Mouse (Mus musculus) embryonic facial prominence, embryonic 12.5 days (tissue): ENCODE measurements around the gene Olfr800. TPM values are rescaled to one million over a fixed set of nuclear protein-coding genes. Genes with fewer than 3 reads are reported as not detected.

Experiments
- ATAC-seq: fragments of 200-750 bp; cut with Nextera tagmentation; 2 replicates; pipeline ENCODE4 v1.8.0; 2017; ENCODE audit not compliant: insufficient number of reproducible peaks, insufficient read depth, low FRiP score, low TSS enrichment
- H3K27ac ChIP-seq: fragments of 300-500 bp; sonication (generic); 2 replicates; pipeline ENCODE4 v1.5.1; 2016; ENCODE audit warnings: mild to moderate bottlenecking
- H3K27me3 ChIP-seq: fragments of 300-500 bp; sonication (generic); 2 replicates; pipeline ENCODE4 v1.6.1; 2016; ENCODE audit warnings: mild to moderate bottlenecking, moderate library complexity
- H3K36me3 ChIP-seq: fragments of 300-500 bp; sonication (generic); 2 replicates; pipeline ENCODE4 v1.6.1; 2016; ENCODE audit warnings: mild to moderate bottlenecking
- H3K4me1 ChIP-seq: fragments of 300-500 bp; sonication (generic); 2 replicates; pipeline ENCODE4 v1.6.1; 2016
- H3K4me2 ChIP-seq: fragments of 300-500 bp; sonication (generic); replicated peaks from 2 replicates; pipeline ENCODE4 v1.6.1; 2016; ENCODE audit warnings: mild to moderate bottlenecking, moderate library complexity
- H3K4me3 ChIP-seq: fragments of 300-500 bp; sonication (generic); 2 replicates; pipeline ENCODE4 v1.5.1; 2016; ENCODE audit warnings: mild to moderate bottlenecking
- H3K9ac ChIP-seq: fragments of 300-500 bp; sonication (generic); 2 replicates; pipeline ENCODE4 v1.6.1; 2016; ENCODE audit warnings: mild to moderate bottlenecking, moderate library complexity
- H3K9me3 ChIP-seq: fragments of 300-500 bp; sonication (generic); 2 replicates; pipeline ENCODE4 v1.6.1; 2016; ENCODE audit warnings: mild to moderate bottlenecking, moderate library complexity
- WGBS: fragments of 180-500 bp; shearing (Covaris S2); methylation state at CpG from one replicate; pipeline ENCODE4 v1.1.7; 2016; 5-methylcytosine and 5-hydroxymethylcytosine counted together
- polyA plus RNA-seq: library from polyadenylated mRNA; unstranded; fragments of >200 nt; fragmentation: Nextera tagmentation; extraction: Ambion mirVana; gene quantifications from 2 replicates; pipeline ENCODE4 v1.2.1, GENCODE M21; 2016

Olfr800 gene
- not detected in 2 replicates for polyA plus RNA-seq

- Histone ChIP-seq H3K4me2 (no peak within 1 kb of the TSS), H3K27me3 (no peaks in the 10 kb centered on the region)
These were observed at the start of gene Olfr800 for GRCm38 (mm10) chr10:129657394-129657793. Olfr800 (plus strand) TSS chr10:129657694.

GRCm38 (mm10) chr10:129612470-129612869 lies 45.0 kb upstream of the Olfr800 start, which contains the start of gene Olfr796:
Olfr796 (minus strand) TSS chr10:129612570.
- Histone ChIP-seq H3K9me3 (no peaks in the 10 kb centered on the region), H3K4me1 (no peaks in the 10 kb centered on the region), H3K4me3 (no peak within 1 kb of the TSS), H3K27ac (no peak within 1 kb of the TSS), H3K36me3 (no peaks in the 10 kb centered on the region), H3K9ac (no peak within 1 kb of the TSS), H3K27me3 (no peaks in the 10 kb centered on the region), H3K4me2 (no peak within 1 kb of the TSS)
- ATAC-seq: no peak
- WGBS: 96% methylated on average over 1 of the region's 1 CpGs

More at GRCm38 (mm10) chr10:129657394-129657793, at the start of gene Olfr800:
- Histone ChIP-seq H3K9me3 (no peaks in the 10 kb centered on the region), H3K9ac (no peak within 1 kb of the TSS), H3K4me3 (no peak within 1 kb of the TSS), H3K36me3 (no peaks in the 10 kb centered on the region), H3K27ac (no peak within 1 kb of the TSS), H3K4me1 (no peaks in the 10 kb centered on the region)
- ATAC-seq: no peak

GRCm38 (mm10) chr10:129621724-129622123 lies 35.8 kb upstream of the Olfr800 start:
- H3K27ac ChIP-seq: no peak overlapping the region
- no peaks in the 10 kb centered on the region for H3K4me1 ChIP-seq
- H3K36me3 ChIP-seq: no peaks in the 10 kb centered on the region
- no peak overlapping the region for H3K9ac ChIP-seq
- WGBS: 23% methylated on average over 1 of the region's 1 CpGs
- no peaks in the 10 kb centered on the region for H3K9me3 ChIP-seq
- no peaks in the 10 kb centered on the region for H3K27me3 ChIP-seq
- no peak overlapping the region for H3K4me2 ChIP-seq
- no peak overlapping the region for H3K4me3 ChIP-seq
- peak; percentile 28; the same call in 1 of the 2 replicates for ATAC-seq

- H3K9me3 ChIP-seq: no peaks in the 10 kb centered on the region
- no peak for ATAC-seq
These were observed 34.2 kb upstream of the Olfr800 start for GRCm38 (mm10) chr10:129623251-129623650.

GRCm38 (mm10) chr10:129627834-129628233 lies 29.7 kb upstream of the Olfr800 start, which contains the start of gene Olfr798:
Olfr798 (minus strand) TSS chr10:129627934.
- Histone ChIP-seq H3K36me3 (no peaks in the 10 kb centered on the region), H3K27ac (no peak within 1 kb of the TSS), H3K9ac (no peak within 1 kb of the TSS), H3K4me3 (no peak within 1 kb of the TSS), H3K4me1 (no peaks in the 10 kb centered on the region), H3K9me3 (no peaks in the 10 kb centered on the region), H3K4me2 (no peak within 1 kb of the TSS), H3K27me3 (no peaks in the 10 kb centered on the region)
- WGBS: 69% methylated on average over 1 of the region's 1 CpGs
- ATAC-seq: no peak

More at GRCm38 (mm10) chr10:129623251-129623650, 34.2 kb upstream of the Olfr800 start:
- Histone ChIP-seq H3K27me3 (no peaks in the 10 kb centered on the region), H3K27ac (no peak overlapping the region), H3K36me3 (no peaks in the 10 kb centered on the region), H3K4me2 (no peak overlapping the region), H3K9ac (no peak overlapping the region), H3K4me1 (no peaks in the 10 kb centered on the region), H3K4me3 (no peak overlapping the region)

GRCm38 (mm10) chr10:129637184-129637583 lies 20.3 kb upstream of the Olfr800 start, which contains the start of gene Olfr799:
Olfr799 (plus strand) TSS chr10:129637484.
- Histone ChIP-seq H3K36me3 (no peaks in the 10 kb centered on the region), H3K9me3 (no peaks in the 10 kb centered on the region), H3K9ac (no peak within 1 kb of the TSS), H3K4me3 (no peak within 1 kb of the TSS), H3K27ac (no peak within 1 kb of the TSS), H3K4me2 (no peak within 1 kb of the TSS), H3K4me1 (no peaks in the 10 kb centered on the region), H3K27me3 (no peaks in the 10 kb centered on the region)
- ATAC-seq: no peak
- WGBS: 18% methylated on average over 1 of the region's 1 CpGs

GRCm38 (mm10) chr10:129651763-129652162 lies 5.7 kb upstream of the Olfr800 start:
- H3K4me3 ChIP-seq: no peak overlapping the region
- H3K9me3 ChIP-seq: no peaks in the 10 kb centered on the region
- H3K27me3 ChIP-seq: no peaks in the 10 kb centered on the region
- H3K4me2 ChIP-seq: no peak overlapping the region
- no peak overlapping the region for H3K27ac ChIP-seq
- no peak for ATAC-seq
- no peaks in the 10 kb centered on the region for H3K36me3 ChIP-seq
- H3K4me1 ChIP-seq: no peaks in the 10 kb centered on the region
- no peak overlapping the region for H3K9ac ChIP-seq
- 86% methylated on average over 1 of the region's 1 CpGs for WGBS

- H3K4me2 ChIP-seq: no peak within 1 kb of the TSS
- no peak for ATAC-seq
- H3K9me3 ChIP-seq: no peaks in the 10 kb centered on the region
- no peak within 1 kb of the TSS for H3K9ac ChIP-seq
- no peaks in the 10 kb centered on the region for H3K4me1 ChIP-seq
- no peak within 1 kb of the TSS for H3K27ac ChIP-seq
- H3K36me3 ChIP-seq: no peaks in the 10 kb centered on the region
- no peaks in the 10 kb centered on the region for H3K27me3 ChIP-seq
- 71% methylated on average over 1 of the region's 1 CpGs for WGBS
- H3K4me3 ChIP-seq: no peak within 1 kb of the TSS
These were observed 16.3 kb downstream of the Olfr800 start, which contains the start of gene Olfr801 for GRCm38 (mm10) chr10:129673765-129674164. Olfr801 (minus strand) TSS chr10:129673865.

- no peaks in the 10 kb centered on the region for H3K4me1 ChIP-seq
- H3K27ac ChIP-seq: no peak within 1 kb of the TSS
- WGBS: 54% methylated on average over 1 of the region's 1 CpGs
- no peaks in the 10 kb centered on the region for H3K36me3 ChIP-seq
- no peaks in the 10 kb centered on the region for H3K27me3 ChIP-seq
- H3K9ac ChIP-seq: no peak within 1 kb of the TSS
- ATAC-seq: no peak
- no peaks in the 10 kb centered on the region for H3K9me3 ChIP-seq
- no peak within 1 kb of the TSS for H3K4me2 ChIP-seq
- H3K4me3 ChIP-seq: no peak within 1 kb of the TSS
These were observed 30.6 kb downstream of the Olfr800 start, which contains the start of gene Olfr802 for GRCm38 (mm10) chr10:129688069-129688468. Olfr802 (minus strand) TSS chr10:129688169.

GRCm38 (mm10) chr10:129694186-129694585 lies 36.7 kb downstream of the Olfr800 start, which contains the start of gene Olfr803:
Olfr803 (minus strand) TSS chr10:129694286.
- Histone ChIP-seq H3K27ac (no peak within 1 kb of the TSS), H3K27me3 (no peaks in the 10 kb centered on the region), H3K9ac (no peak within 1 kb of the TSS), H3K4me1 (no peaks in the 10 kb centered on the region), H3K4me2 (no peak within 1 kb of the TSS), H3K36me3 (no peaks in the 10 kb centered on the region), H3K4me3 (no peak within 1 kb of the TSS), H3K9me3 (no peaks in the 10 kb centered on the region)
- ATAC-seq: no peak
- 71% methylated on average over 2 of the region's 2 CpGs for WGBS

- no peak within 1 kb of the TSS for H3K9ac ChIP-seq
- H3K27me3 ChIP-seq: no peaks in the 10 kb centered on the region
- H3K4me3 ChIP-seq: no peak within 1 kb of the TSS
- no peaks in the 10 kb centered on the region for H3K36me3 ChIP-seq
- H3K4me1 ChIP-seq: no peaks in the 10 kb centered on the region
- H3K9me3 ChIP-seq: no peaks in the 10 kb centered on the region
- no peak within 1 kb of the TSS for H3K27ac ChIP-seq
- no peak for ATAC-seq
- no peak within 1 kb of the TSS for H3K4me2 ChIP-seq
These were observed 45.4 kb downstream of the Olfr800 start, which contains the start of gene Olfr804 for GRCm38 (mm10) chr10:129702910-129703309. Olfr804 (plus strand) TSS chr10:129703210.
